Comparison of ENCODE assay signal across 47 mouse cellular contexts in the genomic region with DNA sequence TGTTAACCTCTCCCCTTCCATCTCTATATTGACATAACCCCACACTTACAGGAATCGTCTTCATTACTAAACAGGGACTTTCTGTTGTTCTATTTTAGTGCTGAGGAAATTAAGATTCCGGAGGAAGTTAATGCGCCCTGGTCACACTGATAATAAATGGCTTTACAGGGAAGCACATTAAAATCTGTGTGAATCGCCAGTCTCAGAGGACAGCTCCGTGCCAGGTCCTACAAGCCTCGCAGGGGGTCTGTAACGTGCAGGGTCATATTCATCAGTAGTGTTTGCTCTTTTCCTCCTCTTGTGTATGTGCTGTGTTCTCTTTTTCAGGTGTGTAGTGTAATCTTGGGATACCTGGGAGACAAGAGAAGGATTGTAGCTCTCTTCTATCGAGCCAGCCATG. TPM values are rescaled to one million over a fixed set of nuclear protein-coding genes. Genes with fewer than 3 reads are reported as not detected.
"Had no signal": no experiment of that assay in that cellular context is flagged by ENCODE, and none has a peak within 500 bp of the region (broad histone marks: within the 10 kb centered on the region; RNA-seq: fewer than 3 reads in every experiment).

No protein-coding gene starts in this region.

- H3K9ac ChIP-seq: limb, embryonic 12.5 days; limb, embryonic 13.5 days; limb, embryonic 15.5 days; liver, embryonic 12.5 days; liver, embryonic 13.5 days; liver, embryonic 14.5 days; liver, embryonic 15.5 days; liver, postnatal 0 days; lung, embryonic 14.5 days; lung, embryonic 15.5 days; midbrain, embryonic 12.5 days; midbrain, embryonic 13.5 days; midbrain, embryonic 15.5 days; neural tube, embryonic 12.5 days had no signal

- H3K9me3 ChIP-seq: limb, embryonic 10.5 days; limb, embryonic 15.5 days; liver, embryonic 12.5 days; liver, embryonic 13.5 days; liver, embryonic 15.5 days; lung, embryonic 15.5 days; midbrain, embryonic 10.5 days; midbrain, embryonic 12.5 days; midbrain, embryonic 13.5 days; midbrain, embryonic 15.5 days; neural tube, embryonic 12.5 days had no signal

- DNase-seq: left cerebral cortex, postnatal 4 days; liver; liver, embryonic 13.5 days; liver, postnatal 0 days; lung, adult 18-20 months; lung, adult 2 months; lung, embryonic 14.5 days; lung, postnatal 10 days; lung, postnatal 14 days; lung, postnatal 36 days; lung, postnatal 4 days; midbrain, embryonic 14.5 days had no signal

- H3K27me3 ChIP-seq: limb, embryonic 12.5 days; limb, embryonic 13.5 days; limb, embryonic 15.5 days; liver, embryonic 12.5 days; liver, embryonic 13.5 days; liver, embryonic 15.5 days; lung, embryonic 15.5 days; megakaryocyte, embryonic 14.5 days; midbrain, embryonic 12.5 days; midbrain, embryonic 13.5 days; midbrain, embryonic 15.5 days; neural tube, embryonic 12.5 days had no signal

- ATAC-seq: liver, embryonic 12.5 days; liver, postnatal 0 days; lung, postnatal 0 days; midbrain, embryonic 13.5 days; midbrain, embryonic 15.5 days; midbrain, embryonic 16.5 days had no signal

- H3K27ac ChIP-seq: limb, embryonic 10.5 days; limb, embryonic 12.5 days; limb, embryonic 13.5 days; limb, embryonic 15.5 days; liver, embryonic 12.5 days; liver, embryonic 13.5 days; liver, embryonic 14.5 days; liver, embryonic 15.5 days; lung, embryonic 15.5 days; macrophage; midbrain, embryonic 10.5 days; midbrain, embryonic 12.5 days; midbrain, embryonic 13.5 days; midbrain, embryonic 15.5 days; neural tube, embryonic 12.5 days had no signal

- H3K4me3 ChIP-seq: limb, embryonic 10.5 days; limb, embryonic 12.5 days; limb, embryonic 13.5 days; limb, embryonic 15.5 days; liver, embryonic 12.5 days; liver, embryonic 13.5 days; liver, embryonic 15.5 days; lung, embryonic 15.5 days; megakaryocyte, embryonic 14.5 days; midbrain, embryonic 10.5 days; midbrain, embryonic 12.5 days; midbrain, embryonic 13.5 days; midbrain, embryonic 15.5 days; myocyte; neural tube, embryonic 12.5 days had no signal

- H3K36me3 ChIP-seq: limb, embryonic 10.5 days; limb, embryonic 12.5 days; limb, embryonic 13.5 days; limb, embryonic 15.5 days; liver, embryonic 12.5 days; liver, embryonic 13.5 days; liver, embryonic 15.5 days; lung, embryonic 15.5 days; midbrain, embryonic 10.5 days; midbrain, embryonic 12.5 days; midbrain, embryonic 13.5 days; midbrain, embryonic 15.5 days; neural tube, embryonic 12.5 days had no signal

- H3K4me1 ChIP-seq: limb, embryonic 10.5 days; limb, embryonic 12.5 days; limb, embryonic 13.5 days; liver, embryonic 12.5 days; liver, embryonic 13.5 days; liver, embryonic 15.5 days; lung, embryonic 15.5 days; megakaryocyte, embryonic 14.5 days; midbrain, embryonic 10.5 days; midbrain, embryonic 12.5 days; midbrain, embryonic 13.5 days; midbrain, embryonic 15.5 days; neural tube, embryonic 12.5 days had no signal

- H3K4me2 ChIP-seq: limb, embryonic 12.5 days; limb, embryonic 13.5 days; limb, embryonic 15.5 days; liver, embryonic 11.5 days; liver, embryonic 12.5 days; liver, embryonic 13.5 days; liver, embryonic 15.5 days; lung, embryonic 14.5 days; lung, embryonic 15.5 days; midbrain, embryonic 11.5 days; midbrain, embryonic 12.5 days; midbrain, embryonic 13.5 days; midbrain, embryonic 15.5 days; neural tube, embryonic 12.5 days had no signal

RNA-seq across cellular contexts. Expression of gene Chst4, which starts 18.7 kb away (rescaled TPM):
- total RNA-seq: left cerebral cortex, postnatal 10 days; left cerebral cortex, postnatal 14 days; left cerebral cortex, postnatal 4 days; megakaryocyte progenitor cell, adult 5-6 weeks; megakaryocyte, adult 5-6 weeks; megakaryocyte-erythroid progenitor cell, adult 5-6 weeks; midbrain, postnatal 0 days; monocyte, adult 5-6 weeks had no signal
- polyA plus RNA-seq: limb, embryonic 10.5 days; limb, embryonic 11.5 days; limb, embryonic 12.5 days; limb, embryonic 13.5 days; limb, embryonic 14.5 days; limb, embryonic 15.5 days; liver, embryonic 11.5 days; liver, embryonic 12.5 days; liver, embryonic 13.5 days; liver, embryonic 14.5 days; liver, embryonic 15.5 days; liver, embryonic 16.5 days; lung, embryonic 14.5 days; macrophage; midbrain, embryonic 11.5 days; midbrain, embryonic 12.5 days; midbrain, embryonic 13.5 days; midbrain, embryonic 14.5 days; midbrain, embryonic 15.5 days; midbrain, embryonic 16.5 days; midbrain, postnatal 0 days; myocyte; neural tube, embryonic 11.5 days; neural tube, embryonic 12.5 days had no signal

RNA-seq across cellular contexts. Expression of gene Zfp612, which starts 21.3 kb away (rescaled TPM):
- total RNA-seq: megakaryocyte progenitor cell, adult 5-6 weeks; megakaryocyte, adult 5-6 weeks; megakaryocyte-erythroid progenitor cell, adult 5-6 weeks; monocyte, adult 5-6 weeks had no signal
- polyA plus RNA-seq: macrophage, myocyte had no signal

RNA-seq across cellular contexts. Expression of gene Gm21964, which starts 42.8 kb away (rescaled TPM):
- total RNA-seq: left cerebral cortex, postnatal 10 days; left cerebral cortex, postnatal 14 days; left cerebral cortex, postnatal 25 days; left cerebral cortex, postnatal 36 days; left cerebral cortex, postnatal 4 days; liver, adult 2 months; megakaryocyte progenitor cell, adult 5-6 weeks; megakaryocyte, adult 5-6 weeks; megakaryocyte-erythroid progenitor cell, adult 5-6 weeks; midbrain, postnatal 0 days; monocyte, adult 5-6 weeks had no signal
- polyA plus RNA-seq: limb, embryonic 10.5 days; limb, embryonic 11.5 days; limb, embryonic 12.5 days; limb, embryonic 13.5 days; limb, embryonic 14.5 days; limb, embryonic 15.5 days; liver, adult 2 months; liver, embryonic 11.5 days; liver, embryonic 12.5 days; liver, embryonic 13.5 days; liver, embryonic 14.5 days; liver, embryonic 15.5 days; liver, embryonic 16.5 days; liver, postnatal 0 days; lung, adult 2 months; lung, embryonic 14.5 days; lung, embryonic 15.5 days; lung, embryonic 16.5 days; lung, postnatal 0 days; macrophage; midbrain, embryonic 10.5 days; midbrain, embryonic 11.5 days; midbrain, embryonic 12.5 days; midbrain, embryonic 13.5 days; midbrain, embryonic 14.5 days; midbrain, embryonic 15.5 days; midbrain, embryonic 16.5 days; midbrain, postnatal 0 days; myocyte; neural tube, embryonic 11.5 days; neural tube, embryonic 12.5 days had no signal

RNA-seq across cellular contexts. Expression of gene Gm17720, which starts 44.3 kb away (rescaled TPM):
- total RNA-seq: left cerebral cortex, postnatal 10 days; left cerebral cortex, postnatal 14 days; left cerebral cortex, postnatal 25 days; left cerebral cortex, postnatal 36 days; left cerebral cortex, postnatal 4 days; liver, adult 2 months; megakaryocyte progenitor cell, adult 5-6 weeks; megakaryocyte, adult 5-6 weeks; megakaryocyte-erythroid progenitor cell, adult 5-6 weeks; midbrain, postnatal 0 days; monocyte, adult 5-6 weeks had no signal
- polyA plus RNA-seq: limb, embryonic 10.5 days; limb, embryonic 11.5 days; limb, embryonic 12.5 days; limb, embryonic 13.5 days; limb, embryonic 14.5 days; limb, embryonic 15.5 days; liver, adult 2 months; liver, embryonic 11.5 days; liver, embryonic 12.5 days; liver, embryonic 13.5 days; liver, embryonic 14.5 days; liver, embryonic 15.5 days; liver, embryonic 16.5 days; liver, postnatal 0 days; lung, adult 2 months; lung, embryonic 14.5 days; lung, embryonic 15.5 days; lung, embryonic 16.5 days; lung, postnatal 0 days; macrophage; midbrain, embryonic 10.5 days; midbrain, embryonic 11.5 days; midbrain, embryonic 12.5 days; midbrain, embryonic 13.5 days; midbrain, embryonic 14.5 days; midbrain, embryonic 15.5 days; midbrain, embryonic 16.5 days; midbrain, postnatal 0 days; myocyte; neural tube, embryonic 11.5 days; neural tube, embryonic 12.5 days had no signal
